Mouse (Mus musculus): ENCODE data around the gene Tmem39a. TPM values are rescaled to one million over a fixed set of nuclear protein-coding genes. Genes with fewer than 3 reads are reported as not detected.

Gene Tmem39a
- polyA plus RNA-seq, 1 experiment from 2014 or later, result 31.0 TPM

- H3K9ac ChIP-seq (ENCODE audit: low read depth, low read length), result no peak overlapping the region
- no peak overlapping the region for H3K4me2 ChIP-seq (ENCODE audit: low read depth, low read length)
- no peaks in the 10 kb centered on the region for H3K4me1 ChIP-seq (ENCODE audit: control insufficient read depth, low read depth, low read length)
- H3K36me3 ChIP-seq (ENCODE audit: control insufficient read depth, insufficient read depth), result no peaks in the 10 kb centered on the region
- no peak overlapping the region for H3K27ac ChIP-seq (ENCODE audit: low read length)
- no peaks in the 10 kb centered on the region for H3K9me3 ChIP-seq (replicated peaks; ENCODE audit: control insufficient read depth, low read length)
- WGBS (ENCODE audit: insufficient replicate concordance), result 66% methylated on average over 2 of the region's 2 CpGs
- ATAC-seq (ENCODE audit: low read depth), result no peak
- no peaks in the 10 kb centered on the region for H3K27me3 ChIP-seq (ENCODE audit: control insufficient read depth, insufficient read depth, low read depth, low read length)
- no peak overlapping the region for H3K4me3 ChIP-seq (ENCODE audit: low read depth, low read length)
Measured at GRCm38 (mm10) chr16:38596651-38597050, 38.2 kb downstream of the Tmem39a start.

GRCm38 (mm10) chr16:38598986-38599680 is 40.6 kb downstream of the Tmem39a start:
- H3K27me3 ChIP-seq (ENCODE audit: control insufficient read depth, insufficient read depth, low read depth, low read length), result no peaks in the 10 kb centered on the region
- H3K27ac ChIP-seq (ENCODE audit: low read length), result no peak overlapping the region
- no peak overlapping the region for H3K9ac ChIP-seq (ENCODE audit: low read depth, low read length)
- WGBS (ENCODE audit: insufficient replicate concordance), result 58% methylated on average over 11 of the region's 11 CpGs
- H3K4me2 ChIP-seq (ENCODE audit: low read depth, low read length), result no peak overlapping the region
- H3K4me3 ChIP-seq (ENCODE audit: low read depth, low read length), result no peak overlapping the region
- no peaks in the 10 kb centered on the region for H3K4me1 ChIP-seq (ENCODE audit: control insufficient read depth, low read depth, low read length)
- ATAC-seq (ENCODE audit: low read depth), result no peak
- H3K9me3 ChIP-seq (replicated peaks; ENCODE audit: control insufficient read depth, low read length), result no peaks in the 10 kb centered on the region
- H3K36me3 ChIP-seq (ENCODE audit: control insufficient read depth, insufficient read depth), result no peaks in the 10 kb centered on the region

- ATAC-seq (ENCODE audit: low read depth), result no peak
- no peaks in the 10 kb centered on the region for H3K4me1 ChIP-seq (ENCODE audit: control insufficient read depth, low read depth, low read length)
- no peak overlapping the region for H3K4me2 ChIP-seq (ENCODE audit: low read depth, low read length)
- H3K9me3 ChIP-seq (replicated peaks; ENCODE audit: control insufficient read depth, low read length), result no peaks in the 10 kb centered on the region
- H3K27me3 ChIP-seq (ENCODE audit: control insufficient read depth, insufficient read depth, low read depth, low read length), result no peaks in the 10 kb centered on the region
- H3K27ac ChIP-seq (ENCODE audit: low read length), result no peak overlapping the region
- WGBS (ENCODE audit: insufficient replicate concordance), result 50% methylated on average over 11 of the region's 11 CpGs
- no peak overlapping the region for H3K4me3 ChIP-seq (ENCODE audit: low read depth, low read length)
- H3K9ac ChIP-seq (ENCODE audit: low read depth, low read length), result no peak overlapping the region
- H3K36me3 ChIP-seq (ENCODE audit: control insufficient read depth, insufficient read depth), result no peaks in the 10 kb centered on the region
Measured at GRCm38 (mm10) chr16:38602989-38603804, 44.7 kb downstream of the Tmem39a start.

GRCm38 (mm10) chr16:38606509-38606908 is 48.0 kb downstream of the Tmem39a start:
- Histone ChIP-seq H3K27me3 (ENCODE audit: control insufficient read depth, insufficient read depth, low read depth, low read length) (no peaks in the 10 kb centered on the region), H3K4me1 (ENCODE audit: control insufficient read depth, low read depth, low read length) (no peaks in the 10 kb centered on the region)
- whole genome bisulfite sequencing (ENCODE audit: insufficient replicate concordance), result 62% methylated on average over 7 of the region's 7 CpGs

GRCm38 (mm10) chr16:38608687-38609086 is 50.2 kb downstream of the Tmem39a start:
- no peaks in the 10 kb centered on the region for H3K36me3 ChIP-seq (ENCODE audit: control insufficient read depth, insufficient read depth)
- ATAC-seq (ENCODE audit: low read depth), result no peak
- no peak overlapping the region for H3K4me2 ChIP-seq (ENCODE audit: low read depth, low read length)
- 74% methylated on average over 12 of the region's 12 CpGs for WGBS (ENCODE audit: insufficient replicate concordance)
- H3K4me1 ChIP-seq (ENCODE audit: control insufficient read depth, low read depth, low read length), result no peaks in the 10 kb centered on the region
- H3K27ac ChIP-seq (ENCODE audit: low read length), result no peak overlapping the region
- no peaks in the 10 kb centered on the region for H3K9me3 ChIP-seq (replicated peaks; ENCODE audit: control insufficient read depth, low read length)
- no peaks in the 10 kb centered on the region for H3K27me3 ChIP-seq (ENCODE audit: control insufficient read depth, insufficient read depth, low read depth, low read length)
- no peak overlapping the region for H3K9ac ChIP-seq (ENCODE audit: low read depth, low read length)
- H3K4me3 ChIP-seq (ENCODE audit: low read depth, low read length), result no peak overlapping the region

More at GRCm38 (mm10) chr16:38606509-38606908, 48.0 kb downstream of the Tmem39a start:
- ATAC-seq (ENCODE audit: low read depth), result no peak
- no peak overlapping the region for H3K9ac ChIP-seq (ENCODE audit: low read depth, low read length)
- H3K4me2 ChIP-seq (ENCODE audit: low read depth, low read length), result no peak overlapping the region
- H3K4me3 ChIP-seq (ENCODE audit: low read depth, low read length), result no peak overlapping the region
- H3K9me3 ChIP-seq (replicated peaks; ENCODE audit: control insufficient read depth, low read length), result no peaks in the 10 kb centered on the region
- H3K36me3 ChIP-seq (ENCODE audit: control insufficient read depth, insufficient read depth), result no peaks in the 10 kb centered on the region
- no peak overlapping the region for H3K27ac ChIP-seq (ENCODE audit: low read length)

- H3K4me2 ChIP-seq (ENCODE audit: low read depth, low read length), result no peak overlapping the region
- no peak overlapping the region for H3K9ac ChIP-seq (ENCODE audit: low read depth, low read length)
- H3K36me3 ChIP-seq (ENCODE audit: control insufficient read depth, insufficient read depth), result no peaks in the 10 kb centered on the region
- H3K27me3 ChIP-seq (ENCODE audit: control insufficient read depth, insufficient read depth, low read depth, low read length), result no peaks in the 10 kb centered on the region
- no peak overlapping the region for H3K27ac ChIP-seq (ENCODE audit: low read length)
- ATAC-seq (ENCODE audit: low read depth), result no peak
- no peaks in the 10 kb centered on the region for H3K9me3 ChIP-seq (replicated peaks; ENCODE audit: control insufficient read depth, low read length)
- no peaks in the 10 kb centered on the region for H3K4me1 ChIP-seq (ENCODE audit: control insufficient read depth, low read depth, low read length)
- 69% methylated on average over 18 of the region's 18 CpGs for WGBS (ENCODE audit: insufficient replicate concordance)
- no peak overlapping the region for H3K4me3 ChIP-seq (ENCODE audit: low read depth, low read length)
Measured at GRCm38 (mm10) chr16:38609092-38609491, 50.6 kb downstream of the Tmem39a start.

GRCm38 (mm10) chr16:38612646-38613045 is 54.1 kb downstream of the Tmem39a start:
- Histone ChIP-seq H3K27me3 (ENCODE audit: control insufficient read depth, insufficient read depth, low read depth, low read length) (no peaks in the 10 kb centered on the region), H3K4me1 (ENCODE audit: control insufficient read depth, low read depth, low read length) (no peaks in the 10 kb centered on the region), H3K27ac (ENCODE audit: low read length) (no peak overlapping the region), H3K9ac (ENCODE audit: low read depth, low read length) (no peak overlapping the region), H3K9me3 (replicated peaks; ENCODE audit: control insufficient read depth, low read length) (no peaks in the 10 kb centered on the region), H3K4me2 (ENCODE audit: low read depth, low read length) (no peak overlapping the region), H3K36me3 (ENCODE audit: control insufficient read depth, insufficient read depth) (no peaks in the 10 kb centered on the region), H3K4me3 (ENCODE audit: low read depth, low read length) (no peak overlapping the region)
- no peak for ATAC-seq (ENCODE audit: low read depth)
- WGBS (ENCODE audit: insufficient replicate concordance), result 62% methylated on average over 5 of the region's 5 CpGs

GRCm38 (mm10) chr16:38613646-38614045 is 55.1 kb downstream of the Tmem39a start:
- Histone ChIP-seq H3K27ac (ENCODE audit: low read length) (no peak overlapping the region), H3K27me3 (ENCODE audit: control insufficient read depth, insufficient read depth, low read depth, low read length) (no peaks in the 10 kb centered on the region), H3K4me3 (ENCODE audit: low read depth, low read length) (no peak overlapping the region), H3K36me3 (ENCODE audit: control insufficient read depth, insufficient read depth) (no peaks in the 10 kb centered on the region), H3K9me3 (replicated peaks; ENCODE audit: control insufficient read depth, low read length) (no peaks in the 10 kb centered on the region), H3K4me1 (ENCODE audit: control insufficient read depth, low read depth, low read length) (no peaks in the 10 kb centered on the region), H3K4me2 (ENCODE audit: low read depth, low read length) (no peak overlapping the region), H3K9ac (ENCODE audit: low read depth, low read length) (no peak overlapping the region)
- 80% methylated on average over 6 of the region's 6 CpGs for WGBS (ENCODE audit: insufficient replicate concordance)
- ATAC-seq (ENCODE audit: low read depth), result no peak

GRCm38 (mm10) chr16:38617977-38618376 is 59.5 kb downstream of the Tmem39a start:
- Histone ChIP-seq H3K4me1 (ENCODE audit: control insufficient read depth, low read depth, low read length) (no peaks in the 10 kb centered on the region), H3K9me3 (replicated peaks; ENCODE audit: control insufficient read depth, low read length) (no peaks in the 10 kb centered on the region), H3K9ac (ENCODE audit: low read depth, low read length) (no peak overlapping the region), H3K27ac (ENCODE audit: low read length) (no peak overlapping the region), H3K27me3 (ENCODE audit: control insufficient read depth, insufficient read depth, low read depth, low read length) (no peaks in the 10 kb centered on the region), H3K4me3 (ENCODE audit: low read depth, low read length) (no peak overlapping the region), H3K4me2 (ENCODE audit: low read depth, low read length) (no peak overlapping the region), H3K36me3 (ENCODE audit: control insufficient read depth, insufficient read depth) (no peaks in the 10 kb centered on the region)
- WGBS (ENCODE audit: insufficient replicate concordance), result 79% methylated on average over 13 of the region's 13 CpGs
- no peak for ATAC-seq (ENCODE audit: low read depth)

Data from liver, embryonic 16.5 days (tissue).